Mouse (Mus musculus) MEL (cell line): Measurements from ENCODE around the gene Ado. TPM values are rescaled to one million over a fixed set of nuclear protein-coding genes. Genes with fewer than 3 reads are reported as not detected.

Experiments
- DNase-seq: peaks from one replicate; pipeline ENCODE4 v3.0.0; 2011; ENCODE audit warnings: low read depth, low spot score
- H3K27ac ChIP-seq: 2 replicates; pipeline ENCODE4 v1.5.1; 2012; ENCODE audit warnings: low read depth, mild to moderate bottlenecking, control low read depth, low read length, moderate library complexity; ENCODE audit not compliant: control insufficient read depth
- H3K27me3 ChIP-seq, 2 experiments: fragments of 150-350 bp in 1 of 2; sonication (generic) in 1 of 2; 2 replicates each; pipeline ENCODE4 v1.6.1; 2012; ENCODE audit warnings: low read length in 2 of 2, mild to moderate bottlenecking in 2 of 2, improper control_type of control experiment in 1 of 2, moderate library complexity in 1 of 2; ENCODE audit not compliant: insufficient read depth in 2 of 2, control insufficient read depth in 1 of 2
- H3K36me3 ChIP-seq, 2 experiments: 2 replicates each; pipeline ENCODE4 v1.6.1; 2012 to 2014; ENCODE audit warnings: low read length in 2 of 2, improper control_type of control experiment in 1 of 2, inconsistent platforms in 1 of 2, mild to moderate bottlenecking in 1 of 2; ENCODE audit not compliant: insufficient read depth in 2 of 2, control insufficient read depth in 1 of 2
- H3K4me1 ChIP-seq, 2 experiments: fragments of 150-350 bp in 1 of 2; sonication (generic) in 1 of 2; 2 replicates each; pipeline ENCODE4 v1.6.1; 2012; ENCODE audit warnings: low read length in 2 of 2, improper control_type of control experiment in 1 of 2, mild to moderate bottlenecking in 1 of 2; ENCODE audit not compliant: insufficient read depth in 2 of 2, control insufficient read depth in 1 of 2
- H3K4me3 ChIP-seq, 2 experiments: fragments of 150-350 bp in 1 of 2; sonication (generic) in 1 of 2; 2 replicates each; pipeline ENCODE4 v1.5.1; 2012; ENCODE audit warnings: low read depth in 2 of 2, low read length in 2 of 2, mild to moderate bottlenecking in 2 of 2, moderate library complexity in 2 of 2, control low read depth in 1 of 2, improper control_type of control experiment in 1 of 2; ENCODE audit not compliant: control insufficient read depth in 1 of 2, insufficient read depth in 1 of 2
- H3K79me2 ChIP-seq: 2 replicates; pipeline ENCODE4 v1.6.1; 2012; ENCODE audit warnings: mild to moderate bottlenecking, low read length, moderate library complexity; ENCODE audit not compliant: control insufficient read depth, poor library complexity, insufficient read depth
- H3K9ac ChIP-seq: 2 replicates; pipeline ENCODE4 v1.6.1; 2012; ENCODE audit warnings: low read depth, mild to moderate bottlenecking, control low read depth, low read length, moderate library complexity; ENCODE audit not compliant: control insufficient read depth, poor library complexity, severe bottlenecking
- H3K9me3 ChIP-seq: fragments of 150-350 bp; sonication (generic); replicated peaks from 2 replicates; pipeline ENCODE4 v1.6.1; 2012; ENCODE audit warnings: mild to moderate bottlenecking, low read length, improper control_type of control experiment, moderate library complexity; ENCODE audit not compliant: insufficient read depth
- BHLHE40 ChIP-seq: IDR thresholded peaks from 2 replicates; pipeline ENCODE4 v1.6.1; 2012; ENCODE audit warnings: low read depth, mild to moderate bottlenecking, inconsistent platforms, low read length, improper control_type of control experiment, borderline replicate concordance
- CHD1 ChIP-seq: IDR thresholded peaks from 2 replicates; pipeline ENCODE4 v1.6.1; 2012; ENCODE audit warnings: low read depth, mild to moderate bottlenecking, inconsistent platforms, low read length, improper control_type of control experiment
- EP300 ChIP-seq, 2 experiments: IDR thresholded peaks; 2 replicates each; pipeline ENCODE4 v1.6.1; 2011; ENCODE audit warnings: improper control_type of control experiment in 2 of 2, low read length in 2 of 2, low read depth in 1 of 2, mild to moderate bottlenecking in 1 of 2
- GABPA ChIP-seq: IDR thresholded peaks from 2 replicates; pipeline ENCODE4 v1.6.1; 2012; ENCODE audit warnings: low read depth, mild to moderate bottlenecking, inconsistent platforms, low read length, improper control_type of control experiment, moderate library complexity
- GATA1 ChIP-seq: IDR thresholded peaks from 2 replicates; pipeline ENCODE4 v1.6.1; 2011; ENCODE audit warnings: low read depth, low read length, improper control_type of control experiment
- KAT2A ChIP-seq: conservative IDR thresholded peaks from 2 replicates; pipeline ENCODE4 v1.6.1; 2012; ENCODE audit warnings: low read depth, low read length, improper control_type of control experiment, inconsistent platforms
- MAFK ChIP-seq: IDR thresholded peaks from 2 replicates; pipeline ENCODE4 v1.6.1; 2011; ENCODE audit warnings: low read depth, mild to moderate bottlenecking, low read length, improper control_type of control experiment, borderline replicate concordance
- MAX ChIP-seq: IDR thresholded peaks from 2 replicates; pipeline ENCODE4 v1.6.1; 2011; ENCODE audit warnings: low read length, improper control_type of control experiment
- MEF2A ChIP-seq: IDR thresholded peaks from 2 replicates; pipeline ENCODE4 v1.6.1; 2014; ENCODE audit warnings: low read depth, mild to moderate bottlenecking, inconsistent platforms, low read length, improper control_type of control experiment; ENCODE audit not compliant: poor library complexity, insufficient replicate concordance, severe bottlenecking; ENCODE audit errors: extremely low read depth
- MYB ChIP-seq: IDR thresholded peaks from 2 replicates; pipeline ENCODE4 v1.6.1; 2011; ENCODE audit warnings: mild to moderate bottlenecking, low read depth, low read length, improper control_type of control experiment
- POLR2A ChIP-seq, 2 experiments: IDR thresholded peaks; 2 replicates each; pipeline ENCODE4 v1.6.1; 2011 to 2012; ENCODE audit warnings: low read length in 2 of 2, mild to moderate bottlenecking in 2 of 2, control low read depth in 1 of 2, improper control_type of control experiment in 1 of 2, low read depth in 1 of 2, moderate library complexity in 1 of 2; ENCODE audit not compliant: control insufficient read depth in 1 of 2, insufficient read depth in 1 of 2, poor library complexity in 1 of 2
- RAD21 ChIP-seq: IDR thresholded peaks from 2 replicates; pipeline ENCODE4 v1.6.1; 2011; ENCODE audit warnings: mild to moderate bottlenecking, low read depth, low read length, improper control_type of control experiment
- TAL1 ChIP-seq: IDR thresholded peaks from 2 replicates; pipeline ENCODE4 v1.6.1; 2012; ENCODE audit warnings: mild to moderate bottlenecking, inconsistent platforms, low read length, moderate library complexity, mixed read lengths
- TBP ChIP-seq: IDR thresholded peaks from 2 replicates; pipeline ENCODE4 v1.8.0; 2011; ENCODE audit warnings: low read depth, low read length, improper control_type of control experiment
- TCF12 ChIP-seq: IDR thresholded peaks from 2 replicates; pipeline ENCODE4 v1.6.1; 2014; ENCODE audit warnings: low read depth, mild to moderate bottlenecking, inconsistent platforms, low read length, improper control_type of control experiment, moderate library complexity
- UBTF ChIP-seq: IDR thresholded peaks from 2 replicates; pipeline ENCODE4 v1.6.1; 2012; ENCODE audit warnings: low read depth, mild to moderate bottlenecking, inconsistent platforms, low read length, improper control_type of control experiment, moderate library complexity, borderline replicate concordance; ENCODE audit not compliant: insufficient read depth
- USF2 ChIP-seq, 2 experiments: IDR thresholded peaks; 2 replicates each; pipeline ENCODE4 v1.6.1; 2011 to 2012; ENCODE audit warnings: improper control_type of control experiment in 2 of 2, low read length in 2 of 2, borderline replicate concordance in 1 of 2, inconsistent platforms in 1 of 2, low read depth in 1 of 2, mild to moderate bottlenecking in 1 of 2; ENCODE audit not compliant: insufficient read depth in 1 of 2
- polyA plus RNA-seq, 2 experiments: library from polyadenylated mRNA; stranded (reverse) in 1 of 2; unstranded in 1 of 2; fragments of >175 nt in 1 of 2; fragments of >200 nt in 1 of 2; gene quantifications; 2 replicates each; pipeline versions ENCODE4 v1.2.1 to v1.2.4; 2012; ENCODE audit warnings: low replicate concordance in 2 of 2, low read depth in 1 of 2; ENCODE audit not compliant: insufficient read length in 2 of 2, insufficient read depth in 1 of 2, missing spikeins in 1 of 2
- total RNA-seq: library from RNA; depleted of rRNA; stranded (reverse); fragments of 300-350 nt; gene quantifications from 2 replicates; pipeline ENCODE4 v1.2.3, GENCODE M21; 2012

Ado gene
- total and polyA plus RNA-seq, 3 experiments = 16.9 to 86.9 (median 19.3) TPM

- no peak overlapping the region for H3K27ac ChIP-seq
- DNase-seq = no peak
- no peaks in the 10 kb centered on the region for H3K27me3 ChIP-seq
- no peaks in the 10 kb centered on the region for H3K36me3 ChIP-seq
- H3K4me1 ChIP-seq = no peaks in the 10 kb centered on the region
- TF ChIP-seq POLR2A (IDR thresholded peaks at IDR 0.05; ENCODE audit: control insufficient read depth in 1 of 2, insufficient read depth in 1 of 2, low read depth in 1 of 2, low read length in 2 of 2, poor library complexity in 1 of 2) (no peak), USF2 (IDR thresholded peaks at IDR 0.05; ENCODE audit: borderline replicate concordance in 1 of 2, insufficient read depth in 1 of 2, low read depth in 1 of 2, low read length in 2 of 2) (no peak), MYB (no peak), CHD1 (no peak), GABPA (no peak), KAT2A (no peak)
- H3K9me3 ChIP-seq = no peaks in the 10 kb centered on the region
- H3K79me2 ChIP-seq = no peaks in the 10 kb centered on the region
- H3K9ac ChIP-seq = no peak overlapping the region
- no peak overlapping the region for H3K4me3 ChIP-seq
Measured at GRCm38 (mm10) chr10:67524130-67524529, 24.6 kb downstream of the Ado start.

- no peaks in the 10 kb centered on the region for H3K9me3 ChIP-seq
- no peaks in the 10 kb centered on the region for H3K4me1 ChIP-seq
- DNase-seq = no peak
- H3K9ac ChIP-seq = no peak overlapping the region
- peaks cover 0 to 4% of the 10 kb centered on the region in 2 experiments; a peak in 2 of 4 replicates for H3K27me3 ChIP-seq
- H3K27ac ChIP-seq = no peak overlapping the region
- no peaks in the 10 kb centered on the region for H3K79me2 ChIP-seq
- TF ChIP-seq MEF2A (no peak), TBP (no peak), TAL1 (no peak), RAD21 (no peak), BHLHE40 (no peak), EP300 (IDR thresholded peaks at IDR 0.05; ENCODE audit: low read depth in 1 of 2, low read length in 2 of 2) (no peak), MAFK (no peak), CHD1 (no peak), GATA1 (no peak), TCF12 (no peak), MAX (no peak), UBTF (no peak)
- no peak overlapping the region for H3K4me3 ChIP-seq
- no peaks in the 10 kb centered on the region for H3K36me3 ChIP-seq
Measured at GRCm38 (mm10) chr10:67518733-67519132, 30.0 kb downstream of the Ado start.
